ENCODE assay signal across 8 mouse cellular contexts in the genomic region with DNA sequence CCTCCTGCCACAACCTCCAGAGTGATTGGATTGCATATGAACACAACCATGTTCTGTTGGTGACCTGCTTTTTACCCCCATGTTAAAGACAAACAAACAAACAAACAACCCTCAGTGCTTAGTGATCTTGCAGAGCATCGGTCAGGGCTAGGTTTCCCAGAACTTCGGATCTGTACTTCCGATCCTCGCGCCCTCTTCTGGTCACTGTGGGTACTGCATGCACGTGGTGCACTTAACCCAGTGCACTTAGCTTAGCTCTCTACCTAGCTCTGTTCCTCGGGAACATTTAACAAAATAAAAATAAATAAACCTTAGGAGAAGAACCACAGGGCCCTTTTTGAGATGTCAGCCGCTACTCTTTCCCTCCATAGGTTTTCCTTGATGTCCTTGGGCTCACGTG. TPM values are rescaled to one million over a fixed set of nuclear protein-coding genes. Genes with fewer than 3 reads are reported as not detected.
A peak's percentile ranks its signal among the peaks of the same experiment; 100 is the strongest.
DNase-seq lines count a peak whose midpoint lies in the region; ATAC-seq and TF ChIP-seq lines count a peak whose summit lies in the region.

No protein-coding gene starts in this region.

- no peak overlapping the region for H3K27ac ChIP-seq in spleen, adult 2 months (ENCODE audit: insufficient read depth, low read length)
- peak overlapping the region; percentile 88 for H3K27ac ChIP-seq in neural tube, embryonic 13.5 days (replicated peaks)

- peaks cover 7% of the 10 kb centered on the region; the same call in 1 of the 2 replicates for H3K4me1 ChIP-seq in spleen, adult 2 months (ENCODE audit: control insufficient read depth, insufficient read depth, insufficient read length)
- peaks cover 48% of the 10 kb centered on the region for H3K4me1 ChIP-seq in neural tube, embryonic 13.5 days (replicated peaks)

- 49% methylated on average over 9 of the region's 9 CpGs for WGBS in spleen, adult 2 months
- 41% methylated on average over 9 of the region's 9 CpGs for WGBS in neural tube, embryonic 13.5 days

- no peaks in the 10 kb centered on the region for H3K36me3 ChIP-seq in spleen, adult 2 months (ENCODE audit: control insufficient read depth, insufficient read depth, low read length)
- no peaks in the 10 kb centered on the region for H3K36me3 ChIP-seq in neural tube, embryonic 13.5 days

- peak; percentile 42 for DNase-seq in gastrocnemius, adult 18-20 months (ENCODE audit: low spot score)
- no peak for DNase-seq in gastrocnemius, postnatal 25 days
- DNase-seq in spleen, adult 2 months (ENCODE audit: low read depth in 1 of 2, low spot score in 2 of 2): peak in 1 of 2 experiments; percentile 37
- no peak for DNase-seq in spleen, adult 12 weeks (ENCODE audit: low spot score)
- peak; percentile 70 for DNase-seq in embryo, embryonic 10.5 days (ENCODE audit: low spot score)
- DNase-seq in kidney, postnatal 4 days: peak; percentile 90
- DNase-seq in Muller cell, postnatal 12 days (ENCODE audit: inconsistent ontology term): no peak

- no peak overlapping the region for H3K9ac ChIP-seq in neural tube, embryonic 13.5 days

- no peak overlapping the region for H3K4me3 ChIP-seq in spleen, adult 2 months (ENCODE audit: extremely low read depth, insufficient read depth, insufficient read length)
- H3K4me3 ChIP-seq in neural tube, embryonic 13.5 days: no peak overlapping the region

- no peaks in the 10 kb centered on the region for H3K9me3 ChIP-seq in neural tube, embryonic 13.5 days

- H3K27me3 ChIP-seq in spleen, adult 2 months (ENCODE audit: control insufficient read depth, insufficient read depth, low read length): no peaks in the 10 kb centered on the region
- H3K27me3 ChIP-seq in neural tube, embryonic 13.5 days: no peaks in the 10 kb centered on the region

- no peak overlapping the region for H3K4me2 ChIP-seq in neural tube, embryonic 13.5 days

- no peak for ATAC-seq in neural tube, embryonic 13.5 days (ENCODE audit: low read depth)

- no peak for TF ChIP-seq POLR2A in spleen, adult 2 months (IDR thresholded peaks at IDR 0.05; ENCODE audit: low read depth, low read length)

- peak; percentile 74; the same call in 1 of the 2 replicates for TF ChIP-seq CTCF in spleen, adult 2 months (IDR thresholded peaks at IDR 0.05; ENCODE audit: extremely low read depth, insufficient read depth, insufficient read length, insufficient replicate concordance)

RNA-seq across cellular contexts. Expression of gene Tgm2, which starts 34.6 kb away (rescaled TPM):
- 10 to 100 TPM; 40.7 to 47.3 TPM for total RNA-seq in gastrocnemius, adult 18-20 months (2021)
- total RNA-seq in gastrocnemius, postnatal 25 days (2021): 10 to 100 TPM; 47.9 to 52.3 TPM
- polyA plus RNA-seq in spleen, adult 2 months (2012; rRNA removed): 53.3 and 66.9 TPM in 2 replicates
- polyA plus RNA-seq in neural tube, embryonic 13.5 days (2015; fragmentation: Nextera tagmentation; extraction: Ambion mirVana): 11.0 and 12.0 TPM in 2 replicates

RNA-seq across cellular contexts. Expression of gene D630003M21Rik, which starts 48.2 kb away (rescaled TPM):
- 1 to 10 TPM; 1.2 to 1.7 TPM for total RNA-seq in gastrocnemius, adult 18-20 months (2021)
- total RNA-seq in gastrocnemius, postnatal 25 days (2021): 1 to 10 TPM; 1.8 to 2.0 TPM
- 0.58 and 0.62 TPM in 2 replicates for polyA plus RNA-seq in spleen, adult 2 months (2012; rRNA removed)
- 2.6 and 3.0 TPM in 2 replicates for polyA plus RNA-seq in neural tube, embryonic 13.5 days (2015; fragmentation: Nextera tagmentation; extraction: Ambion mirVana)

Comparison
In these comparisons a context has a peak if more than half of its experiments do, and no peak if none do; other contexts are left out.
1. DNase-seq: peak in gastrocnemius, adult 18-20 months (single experiment), embryo, embryonic 10.5 days (single experiment) and kidney, postnatal 4 days (2 of 2); none in gastrocnemius, postnatal 25 days (single experiment), spleen, adult 12 weeks (single experiment) and Muller cell, postnatal 12 days (single experiment).